Mouse (Mus musculus): ENCODE measurements around the gene Mef2a. TPM values are rescaled to one million over a fixed set of nuclear protein-coding genes. Genes with fewer than 3 reads are reported as not detected.

Mef2a gene
- total RNA-seq (2014; fragmentation: Nextera tagmentation) (28.6 and 31.9 TPM in 2 replicates), total RNA-seq (2017) (20.5 and 21.2 TPM in 2 replicates)

DNA sequence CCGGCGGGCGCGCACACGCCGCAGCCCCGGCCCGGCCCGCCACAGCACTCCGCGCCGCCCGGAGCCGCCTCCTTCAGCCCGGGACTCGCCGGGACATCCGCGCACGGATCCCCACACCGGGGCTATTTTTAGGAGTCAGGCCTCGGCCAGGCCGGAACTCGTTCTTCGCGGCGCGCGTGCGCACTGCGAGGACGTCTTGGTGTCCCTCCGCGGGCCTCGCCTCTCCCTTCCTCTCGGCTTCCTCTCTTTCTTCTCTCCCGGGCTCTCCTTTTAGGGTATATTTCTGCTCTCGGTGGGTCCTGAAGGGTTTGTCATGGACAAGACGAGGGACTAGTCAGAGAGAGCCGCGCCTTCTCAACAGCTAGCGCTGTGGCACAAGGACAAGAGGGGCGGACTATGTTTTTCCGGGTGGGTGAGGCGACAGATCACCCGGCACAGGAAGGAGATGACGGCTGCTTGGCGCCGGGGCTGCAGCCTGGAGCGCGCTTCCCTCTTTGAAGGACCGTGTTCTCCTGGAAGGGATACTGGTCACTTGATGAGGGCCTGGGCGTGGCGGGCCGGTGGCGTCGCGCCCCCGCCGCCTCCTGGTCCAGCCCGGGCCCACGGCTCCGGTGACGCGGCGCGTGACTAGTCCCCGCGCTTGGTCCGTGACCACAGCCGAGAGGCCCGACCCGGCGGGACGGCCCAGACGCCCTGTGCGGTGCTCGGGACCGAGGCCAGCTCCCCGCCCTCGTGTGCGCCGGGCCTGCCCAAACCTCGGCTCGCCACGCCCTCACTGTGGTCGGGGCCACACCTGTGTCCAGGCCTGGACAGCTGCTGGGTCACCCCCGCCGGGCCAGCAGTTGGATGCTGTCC, at the start of gene Mef2a:
TSS of gene Mef2a (minus strand) at position 130 of the 855 bp plus-strand sequence.
- peak; percentile 81 for ATAC-seq (replicated peaks; ENCODE audit: poor library complexity, severe bottlenecking)

DNA sequence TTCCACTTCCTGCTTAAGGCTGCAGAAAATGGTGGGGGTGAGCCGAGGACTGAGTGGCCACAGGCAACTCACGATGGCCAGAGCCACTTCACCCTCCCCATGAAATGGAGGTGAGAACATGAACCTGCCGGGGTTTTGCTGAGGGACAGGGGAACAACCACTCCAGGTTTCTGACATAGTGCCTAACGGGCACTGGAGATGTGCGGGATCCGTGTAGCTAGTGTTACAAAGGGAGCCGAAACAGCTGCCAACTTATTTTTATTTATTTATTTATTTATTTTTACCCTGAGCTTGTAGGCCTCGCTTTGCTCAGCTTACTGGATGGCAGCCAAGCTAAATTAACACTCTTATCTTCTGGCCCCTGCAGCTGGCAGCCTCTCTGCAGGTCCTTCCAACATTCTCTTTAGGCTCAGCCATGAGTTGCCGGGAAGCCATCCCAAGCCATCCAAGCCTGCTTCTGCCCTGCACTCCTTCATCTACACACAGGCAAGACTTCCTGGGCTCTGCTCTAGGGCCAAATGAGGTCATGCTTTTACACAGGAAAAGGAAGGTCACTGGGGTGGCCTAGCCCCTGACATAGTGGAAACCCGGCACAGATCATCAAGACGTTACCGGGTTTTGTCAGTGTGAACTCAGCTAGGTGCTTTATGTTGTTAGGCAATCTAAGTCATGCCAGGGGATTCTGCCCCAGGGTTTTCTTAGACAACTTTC, 49.0 kb upstream of the Mef2a start:
- no peak for ATAC-seq (replicated peaks; ENCODE audit: poor library complexity, severe bottlenecking)

DNA sequence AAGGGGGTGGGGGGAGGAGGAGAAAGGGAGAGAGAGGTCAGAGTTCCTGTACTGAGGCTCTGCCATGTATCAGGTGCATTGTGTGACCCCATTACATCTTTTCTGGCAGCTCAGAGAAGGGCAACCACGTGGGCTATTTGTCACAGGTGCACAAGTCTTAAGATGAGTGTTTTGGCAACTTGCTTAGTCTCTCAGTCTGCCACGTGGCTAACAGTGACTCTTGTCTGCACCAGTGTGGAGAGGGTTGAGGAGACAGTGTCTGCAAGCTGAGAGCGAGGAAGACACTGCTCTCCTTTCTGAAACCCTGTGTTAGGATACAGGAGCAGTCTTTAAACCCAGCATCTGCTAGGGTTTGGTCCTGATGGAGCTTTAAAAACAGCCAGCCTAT, 48.4 kb upstream of the Mef2a start:
- ATAC-seq (replicated peaks; ENCODE audit: poor library complexity, severe bottlenecking), result no peak

DNA sequence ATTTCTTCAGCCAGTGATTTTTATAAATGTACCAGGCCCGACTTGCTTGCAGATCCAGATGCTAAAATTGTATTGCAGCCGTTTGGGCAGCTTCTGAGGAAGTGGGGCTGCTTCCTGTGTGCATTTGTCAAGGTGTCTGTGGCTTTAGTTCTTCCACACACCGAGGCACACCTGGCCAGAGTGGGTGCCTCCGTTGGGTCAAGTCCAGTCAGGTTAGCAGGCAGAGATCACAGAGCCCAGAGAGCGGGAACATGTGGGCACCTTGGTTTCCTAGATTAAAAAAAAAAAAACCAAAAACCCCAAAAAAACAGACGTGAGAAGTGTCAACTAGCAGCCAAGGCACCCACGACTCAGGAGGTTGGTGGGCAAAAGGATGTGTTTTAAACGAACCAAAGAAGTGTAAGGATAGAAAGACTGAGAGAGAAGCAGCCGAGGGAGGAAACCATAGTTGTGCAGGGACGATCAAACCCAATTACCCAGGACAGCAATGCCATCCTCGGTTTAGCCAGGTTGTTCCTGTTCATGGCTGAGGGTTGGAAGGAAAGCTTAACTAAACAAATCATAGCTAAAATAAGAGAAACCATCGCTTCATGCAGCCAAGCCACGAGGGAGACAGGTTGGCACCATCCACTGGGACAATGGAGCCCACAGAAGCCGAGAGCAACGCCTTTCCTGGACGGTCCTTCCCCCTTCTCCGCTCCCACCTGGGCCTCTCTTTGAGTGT, 47.1 kb upstream of the Mef2a start:
- no peak for ATAC-seq (replicated peaks; ENCODE audit: poor library complexity, severe bottlenecking)

DNA sequence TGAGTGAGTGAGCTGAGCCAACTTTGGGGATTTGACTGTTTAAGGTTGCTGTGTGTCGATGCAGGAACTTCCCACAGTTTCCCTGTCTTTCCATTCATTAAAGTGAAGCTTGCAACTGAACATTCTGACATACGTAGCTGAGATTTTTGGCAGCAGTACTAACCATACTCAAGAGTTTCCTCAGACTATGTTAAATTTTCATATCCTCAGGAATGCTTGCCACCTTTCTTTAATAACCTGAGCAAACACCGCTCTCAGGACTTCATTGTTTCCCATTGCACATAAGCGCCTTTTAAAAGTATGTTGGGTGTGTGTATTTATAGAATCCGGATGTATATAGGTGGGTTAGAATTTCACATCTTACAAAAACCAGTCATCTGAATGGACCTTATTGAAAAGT, 45.5 kb upstream of the Mef2a start:
- no peak for ATAC-seq (replicated peaks; ENCODE audit: poor library complexity, severe bottlenecking)

DNA sequence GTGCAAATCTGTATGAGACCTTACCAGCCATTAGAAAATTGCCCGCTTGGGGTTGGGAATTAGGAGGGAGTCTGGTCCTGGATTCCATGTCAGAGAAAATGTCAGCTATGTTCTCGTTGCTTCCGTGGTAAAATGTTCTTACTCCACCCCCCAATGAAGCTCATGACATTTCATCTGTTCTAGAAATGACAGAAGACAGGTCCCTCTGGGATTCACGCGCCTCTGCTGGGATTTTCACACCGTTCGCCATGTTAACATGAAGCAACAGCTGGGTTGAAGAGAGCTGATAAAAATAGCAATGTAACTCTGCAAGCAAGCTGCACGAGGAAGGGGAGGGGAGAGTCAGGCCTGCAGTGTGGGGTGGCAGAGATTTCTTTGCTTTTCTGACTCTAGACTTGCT, 42.1 kb upstream of the Mef2a start:
- no peak for ATAC-seq (replicated peaks; ENCODE audit: poor library complexity, severe bottlenecking)

DNA sequence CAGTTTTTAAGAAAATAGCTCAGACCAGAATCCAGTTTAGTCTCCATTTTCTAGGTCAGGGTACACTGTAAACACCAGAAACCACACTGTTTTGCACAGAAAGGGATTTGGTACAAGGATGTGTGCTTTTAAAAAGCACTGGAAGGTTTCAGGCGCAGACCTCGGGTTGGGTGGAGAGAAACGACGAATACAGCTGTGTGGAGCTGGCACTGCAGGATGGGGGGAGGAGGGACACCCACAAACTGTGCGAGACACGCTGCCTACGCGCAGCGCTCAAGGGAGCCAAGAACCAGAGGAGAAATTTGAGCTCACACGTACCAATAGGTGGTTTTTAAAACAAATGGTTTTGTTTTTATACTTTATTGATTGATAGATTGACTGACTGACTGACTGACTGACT, 40.0 kb upstream of the Mef2a start:
- no peak for ATAC-seq (replicated peaks; ENCODE audit: poor library complexity, severe bottlenecking)

DNA sequence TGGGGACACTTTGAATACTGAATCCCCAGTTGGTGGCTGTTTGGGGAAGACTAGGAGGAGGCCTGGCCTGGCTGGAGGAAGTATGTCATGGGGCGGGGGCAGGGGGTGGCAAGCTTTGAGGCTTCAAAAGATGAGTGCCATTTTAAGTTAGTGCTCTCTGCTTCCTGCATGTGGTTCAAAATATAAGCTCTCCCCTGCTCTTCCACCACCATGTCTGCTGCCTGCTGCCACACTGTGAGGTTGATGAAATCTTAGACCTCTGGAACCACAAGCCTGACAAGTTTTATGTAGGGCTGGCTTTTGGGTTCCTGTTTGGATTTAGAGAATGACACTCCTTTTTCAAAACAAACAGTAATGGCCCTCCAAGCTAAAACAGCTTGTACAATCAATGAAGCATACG, 34.4 kb upstream of the Mef2a start:
- no peak; the same call in 1 of the 2 replicates for ATAC-seq (replicated peaks; ENCODE audit: poor library complexity, severe bottlenecking)

DNA sequence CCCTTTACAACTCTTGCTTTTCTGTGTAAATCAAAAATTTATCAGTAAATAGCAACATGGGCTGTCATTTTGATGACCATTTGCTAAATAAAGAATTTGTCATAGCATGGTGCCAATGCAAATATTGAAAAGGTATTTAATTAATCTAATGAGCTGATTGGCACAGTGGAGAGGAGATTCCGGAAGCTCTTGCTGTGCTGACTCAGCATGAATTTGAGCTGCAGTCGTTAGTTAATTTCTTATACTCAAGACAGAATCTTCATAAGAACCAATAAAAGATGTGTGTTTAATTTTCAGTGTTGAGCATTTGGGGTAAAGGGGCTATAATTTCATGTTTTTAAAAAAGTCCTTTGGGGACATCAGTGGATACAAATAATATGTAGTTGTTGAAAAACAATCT, 31.5 kb upstream of the Mef2a start:
- no peak for ATAC-seq (replicated peaks; ENCODE audit: poor library complexity, severe bottlenecking)

DNA sequence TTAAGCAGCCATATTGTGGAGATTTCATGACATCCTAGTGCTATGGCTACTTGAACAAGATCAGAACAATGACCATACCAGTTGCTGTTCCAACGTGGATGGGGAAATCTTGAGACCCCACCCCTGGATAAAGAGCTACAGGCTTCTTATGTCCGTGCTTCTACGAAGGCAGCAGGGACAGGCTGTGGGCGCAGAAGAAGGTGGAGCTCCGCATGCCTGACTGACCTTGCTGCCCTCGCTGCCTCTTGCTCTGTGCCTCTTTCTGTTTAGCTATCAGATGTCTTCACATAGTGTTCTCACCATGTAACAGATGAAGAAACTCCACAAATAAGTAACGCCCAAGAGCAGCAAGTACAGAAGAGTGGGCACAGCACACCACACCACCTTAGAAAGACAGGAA, 29.7 kb upstream of the Mef2a start:
- no peak for ATAC-seq (replicated peaks; ENCODE audit: poor library complexity, severe bottlenecking)

DNA sequence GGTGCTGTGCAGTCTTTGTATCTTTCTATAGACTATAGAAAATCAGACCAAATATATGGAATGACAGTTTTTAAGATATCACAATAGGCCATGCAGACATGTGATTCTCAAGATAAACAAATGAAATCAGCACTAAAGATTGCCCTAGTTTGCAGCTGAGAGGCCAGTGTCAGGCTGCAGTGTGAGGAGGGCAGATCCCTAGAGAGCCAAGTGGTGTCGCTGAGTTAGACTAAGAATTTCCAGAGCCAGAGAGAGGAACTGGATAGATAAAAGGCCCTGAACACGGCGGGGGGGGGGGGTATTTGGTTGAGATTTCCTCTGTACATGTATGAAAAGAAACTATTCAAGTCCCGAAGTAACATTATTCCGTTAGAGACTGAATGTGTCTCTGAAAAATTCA, 28.7 kb upstream of the Mef2a start:
- no peak for ATAC-seq (replicated peaks; ENCODE audit: poor library complexity, severe bottlenecking)

DNA sequence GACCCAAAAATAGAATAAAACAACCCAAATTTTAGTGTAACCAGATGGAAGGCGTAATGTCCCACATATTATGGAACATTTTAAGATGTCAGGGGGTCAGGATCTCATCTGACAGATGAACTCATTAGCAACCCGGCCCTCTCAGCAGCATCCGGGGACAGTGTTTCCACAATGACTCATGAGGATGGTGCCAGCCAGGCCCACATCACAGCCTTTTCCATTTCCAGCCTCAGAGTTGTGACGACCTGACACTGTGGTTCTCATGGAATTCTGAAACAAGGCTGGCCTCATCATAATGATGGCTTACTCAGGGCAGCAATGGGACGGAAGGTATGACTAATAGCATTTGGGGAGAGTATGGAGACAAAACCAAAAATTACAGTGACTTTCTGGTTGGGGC, 18.1 kb upstream of the Mef2a start:
- no peak for ATAC-seq (replicated peaks; ENCODE audit: poor library complexity, severe bottlenecking)

DNA sequence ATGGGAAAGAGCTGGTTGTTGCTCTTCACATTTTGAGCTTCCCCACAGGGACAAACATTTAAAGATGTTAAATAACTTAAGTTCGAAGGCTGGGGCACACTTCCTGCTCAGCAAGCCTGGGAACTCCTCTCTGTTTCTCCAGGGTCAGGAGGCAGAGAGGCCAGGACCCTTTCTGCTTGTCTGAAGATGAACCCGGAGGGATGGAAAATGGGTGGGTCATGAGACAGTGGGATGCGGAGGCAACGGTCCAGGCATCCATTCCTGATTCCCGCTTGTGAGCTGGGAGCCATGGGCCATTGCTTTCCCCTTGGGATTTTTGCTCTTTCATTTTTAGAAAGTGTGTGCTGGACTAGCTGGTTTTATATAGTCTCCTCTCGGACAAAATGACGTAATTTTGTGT, 17.4 kb upstream of the Mef2a start:
- ATAC-seq (replicated peaks; ENCODE audit: poor library complexity, severe bottlenecking), result no peak

DNA sequence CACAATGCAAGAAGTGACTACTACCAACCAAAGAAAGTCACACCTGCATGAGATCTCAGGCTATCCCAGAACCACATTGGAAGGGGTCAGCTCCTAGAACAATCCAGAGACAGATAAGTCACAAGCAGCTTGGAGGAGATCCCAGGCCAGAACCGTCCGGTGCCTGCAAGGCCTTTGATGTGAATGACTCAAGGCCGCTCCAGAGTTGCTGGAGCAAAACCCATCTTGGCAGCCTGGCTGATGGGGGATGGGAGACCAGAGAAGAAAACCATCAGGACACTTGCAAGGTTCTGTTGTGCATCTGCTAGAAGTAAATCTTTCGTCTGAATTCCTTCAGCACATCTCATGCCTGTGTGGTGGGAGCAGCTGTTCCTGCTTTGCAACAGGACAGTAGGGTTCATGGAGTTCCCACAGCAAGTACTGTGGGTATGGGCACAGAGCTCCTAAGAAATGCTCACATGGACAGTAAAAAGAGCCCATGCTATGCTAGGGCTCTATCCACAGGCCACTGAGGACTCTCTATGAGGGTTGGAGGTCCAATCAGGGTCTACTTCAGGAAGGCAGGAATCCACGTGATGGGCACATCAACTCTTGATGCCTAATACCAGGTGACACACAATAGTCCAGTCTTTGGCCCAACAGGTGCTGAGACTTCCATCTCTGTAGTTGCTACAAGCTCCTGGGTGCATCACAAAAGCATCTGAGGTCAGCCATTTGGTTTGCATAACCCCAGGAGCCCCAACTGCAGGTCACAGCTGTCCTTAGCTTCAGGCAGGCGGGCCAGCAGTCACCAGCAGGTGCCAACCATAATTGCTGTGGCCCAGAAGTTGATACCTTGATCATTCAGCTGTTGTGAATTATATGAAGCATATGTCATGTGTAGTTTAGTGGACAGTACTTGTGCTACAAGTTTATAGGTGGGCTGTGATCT, 12.5 kb upstream of the Mef2a start:
- ATAC-seq (replicated peaks; ENCODE audit: poor library complexity, severe bottlenecking), result no peak

DNA sequence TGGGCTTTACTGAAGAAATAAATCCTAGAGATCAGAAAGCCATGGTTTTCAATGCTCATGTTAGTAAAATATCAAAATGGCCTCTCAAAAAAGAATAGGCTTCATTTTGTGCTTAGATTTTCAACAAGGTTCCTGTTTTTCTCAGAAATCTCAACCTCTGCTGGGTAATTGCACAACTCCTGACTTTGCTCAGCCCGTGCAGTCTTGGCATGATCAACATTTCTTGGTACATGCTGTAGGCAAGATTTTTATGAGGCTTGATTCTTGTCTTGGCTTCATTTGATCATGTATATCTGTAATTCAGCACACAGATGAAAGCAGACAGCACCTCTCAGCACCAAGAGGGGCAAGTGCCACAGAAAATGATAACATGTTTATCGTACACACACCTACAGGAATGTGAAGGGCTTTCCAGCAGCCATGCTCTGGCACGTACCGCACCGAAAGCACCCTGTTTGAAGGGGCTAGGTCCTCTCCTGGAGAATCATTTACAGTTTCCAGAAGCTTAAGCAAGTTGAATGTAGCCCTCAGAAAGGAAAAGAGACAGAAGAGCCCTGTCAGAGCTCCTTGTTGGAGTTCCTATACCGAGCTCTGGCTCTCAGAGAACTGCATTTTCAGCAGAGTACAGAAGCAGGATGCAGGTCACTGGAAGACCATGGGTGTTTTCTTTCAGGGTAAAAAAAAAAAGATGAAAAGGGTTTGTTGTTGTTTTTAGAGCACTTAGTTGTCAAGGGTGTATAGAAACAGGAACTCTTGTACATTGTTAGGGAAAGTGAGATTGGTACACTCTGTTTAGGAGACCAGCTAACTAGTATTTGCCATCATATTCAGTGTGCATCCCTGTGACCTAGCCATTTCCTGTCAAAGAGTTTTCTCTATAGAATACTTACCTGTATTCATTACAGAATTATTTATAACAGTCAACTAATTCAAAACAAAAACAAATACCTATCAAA, 7.8 kb upstream of the Mef2a start:
- ATAC-seq (replicated peaks; ENCODE audit: poor library complexity, severe bottlenecking), result peak; percentile 82

DNA sequence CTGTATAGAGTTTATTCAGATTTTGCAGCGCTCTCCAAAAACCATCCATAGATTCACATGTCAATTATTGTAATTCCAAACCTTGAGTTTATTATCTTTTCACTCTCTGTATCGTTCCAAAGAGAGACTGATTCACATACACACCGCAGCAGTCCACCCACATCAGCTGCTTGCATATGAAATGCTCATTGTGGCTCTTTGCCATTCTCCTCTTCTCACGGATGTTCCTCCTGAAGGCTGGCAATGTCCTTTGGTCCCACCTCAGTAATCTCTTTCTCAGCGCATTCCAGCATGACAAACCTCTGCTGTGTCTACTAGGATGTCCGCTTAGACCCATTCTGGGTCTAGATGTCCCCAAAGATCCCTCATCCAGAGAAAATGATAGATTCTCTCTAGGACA, 4.1 kb upstream of the Mef2a start:
- ATAC-seq (replicated peaks; ENCODE audit: poor library complexity, severe bottlenecking), result no peak

DNA sequence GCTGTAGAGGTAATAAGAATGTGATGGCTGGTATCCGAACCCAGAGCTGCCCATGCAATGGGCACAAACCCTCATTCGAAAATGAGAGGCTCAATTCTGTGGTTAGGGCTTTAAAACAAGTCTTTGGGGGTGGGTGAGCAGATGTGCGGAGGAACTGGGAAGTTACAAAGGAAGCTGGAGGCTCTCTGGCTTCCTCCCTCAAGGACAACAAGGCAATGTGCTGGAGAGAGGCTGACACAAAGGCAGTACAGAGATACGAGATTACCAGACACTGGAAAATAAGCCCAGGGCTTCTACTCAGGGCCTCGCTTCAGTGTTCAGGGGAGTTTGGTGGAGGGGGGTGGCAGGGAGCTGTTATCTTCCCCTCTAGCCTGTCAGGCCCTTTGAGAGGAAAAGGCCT, 1.3 kb upstream of the Mef2a start:
- ATAC-seq (replicated peaks; ENCODE audit: poor library complexity, severe bottlenecking), result peak; percentile 49

DNA sequence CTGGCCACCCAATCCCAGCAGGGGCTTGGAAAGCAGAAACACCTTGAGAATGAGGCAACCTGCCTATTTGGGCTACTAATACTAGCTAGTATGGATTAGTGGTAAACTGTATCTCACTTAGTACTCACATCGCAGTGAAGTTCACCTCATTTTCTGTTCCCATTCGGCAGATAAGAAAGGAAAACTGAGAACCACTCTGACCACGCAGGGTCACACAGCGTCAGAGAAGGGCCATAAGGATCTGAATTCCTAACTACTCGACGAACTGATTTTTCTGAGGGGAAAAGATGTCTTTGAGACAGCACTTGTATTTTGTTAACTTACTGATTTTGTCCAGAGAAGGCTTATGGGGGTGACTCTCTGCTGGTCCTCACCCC, 914 bp upstream of the Mef2a start:
- ATAC-seq (replicated peaks; ENCODE audit: poor library complexity, severe bottlenecking), result no peak

Measured in granulocyte monocyte progenitor cell, adult 5-6 weeks (primary cell).